Mouse (Mus musculus) forebrain, postnatal 0 days (tissue): ENCODE results near the gene Mmp21. TPM values are rescaled to one million over a fixed set of nuclear protein-coding genes. Genes with fewer than 3 reads are reported as not detected.
A peak's percentile ranks its signal among the peaks of the same experiment; 100 is the strongest.

Source experiments
- ATAC-seq: fragments of 200-750 bp; cut with Nextera tagmentation; 2 replicates; pipeline ENCODE4 v1.8.0; 2017; ENCODE audit warnings: mild to moderate bottlenecking, moderate library complexity
- DNase-seq: peaks from one replicate; pipeline ENCODE4 v3.0.0-alpha.2; 2015
- H3K27ac ChIP-seq: fragments of 300-500 bp; sonication (generic); 2 replicates; pipeline ENCODE4 v1.5.1; 2014; ENCODE audit warnings: low read depth, mild to moderate bottlenecking, antibody characterized with exemption, low read length, moderate library complexity, mixed read lengths
- H3K27me3 ChIP-seq: fragments of 300-500 bp; sonication (generic); 2 replicates; pipeline ENCODE4 v1.6.1; 2014; ENCODE audit warnings: mild to moderate bottlenecking, low read length, mixed read lengths; ENCODE audit not compliant: insufficient read depth
- H3K36me3 ChIP-seq: fragments of 300-500 bp; sonication (generic); 2 replicates; pipeline ENCODE4 v1.6.1; 2014; ENCODE audit warnings: mild to moderate bottlenecking, moderate library complexity; ENCODE audit not compliant: insufficient read depth
- H3K4me1 ChIP-seq: fragments of 300-500 bp; sonication (generic); 2 replicates; pipeline ENCODE4 v1.6.1; 2014; ENCODE audit warnings: antibody characterized with exemption; ENCODE audit not compliant: insufficient read depth
- H3K4me2 ChIP-seq: fragments of 300-500 bp; sonication (generic); 2 replicates; pipeline ENCODE4 v1.6.1; 2014; ENCODE audit warnings: low read depth, mild to moderate bottlenecking, moderate library complexity
- H3K4me3 ChIP-seq: fragments of 300-500 bp; sonication (generic); 2 replicates; pipeline ENCODE4 v1.5.1; 2014; ENCODE audit warnings: low read depth, low read length, mixed read lengths
- H3K9ac ChIP-seq: fragments of 300-500 bp; sonication (generic); 2 replicates; pipeline ENCODE4 v1.6.1; 2014; ENCODE audit warnings: mild to moderate bottlenecking
- H3K9me3 ChIP-seq: fragments of 300-500 bp; sonication (generic); 2 replicates; pipeline ENCODE4 v1.6.1; 2016; ENCODE audit warnings: low read length
- CTCF ChIP-seq: sonication (generic); IDR thresholded peaks from 2 replicates; pipeline ENCODE4 v1.5.1; 2016; ENCODE audit warnings: antibody characterized with exemption, control low read depth, low read depth
- WGBS: fragments of 180-500 bp; shearing (Covaris S2); extraction: QIAGEN DNeasy Blood & Tissue Kit; methylation state at CpG from one replicate; pipeline ENCODE4 v1.1.7; 2014; 5-methylcytosine and 5-hydroxymethylcytosine counted together
- polyA plus RNA-seq: library from polyadenylated mRNA; unstranded; fragments of >200 nt; fragmentation: Nextera tagmentation; extraction: Ambion mirVana; gene quantifications from 2 replicates; pipeline ENCODE4 v1.2.1, GENCODE M21; 2015
- total RNA-seq: library from RNA; depleted of rRNA; stranded (reverse); fragments of >200 nt; gene quantifications from 2 replicates; pipeline ENCODE4 v1.2.3, GENCODE M21; 2014; rRNA removed

The Mmp21 gene
- total and polyA plus RNA-seq, 2 experiments from 2014 or later = not detected

GRCm38 (mm10) chr7:133636738-133637352 lies 43.0 kb downstream of the Mmp21 start:
- Histone ChIP-seq H3K9me3 (no peaks in the 10 kb centered on the region), H3K4me2 (peak overlapping the region; percentile 81), H3K4me3 (peak overlapping the region; percentile 86), H3K27ac (peak overlapping the region; percentile 85), H3K9ac (peak overlapping the region; percentile 86), H3K36me3 (peaks cover 14% of the 10 kb centered on the region), H3K27me3 (no peaks in the 10 kb centered on the region), H3K4me1 (no peaks in the 10 kb centered on the region)
- TF ChIP-seq CTCF = peak; percentile 86
- ATAC-seq (peak; percentile 32; the same call in 1 of the 2 replicates), DNase-seq (peak; percentile 94)
- WGBS = 2% methylated on average over 21 of the region's 21 CpGs

- no peak for TF ChIP-seq CTCF
- no peak overlapping the region for H3K9ac ChIP-seq
- H3K36me3 ChIP-seq = peaks cover 2% of the 10 kb centered on the region; the same call in 1 of the 2 replicates
- H3K9me3 ChIP-seq = no peaks in the 10 kb centered on the region
- ATAC-seq = no peak
- H3K27ac ChIP-seq = no peak overlapping the region
- no peaks in the 10 kb centered on the region for H3K27me3 ChIP-seq
- H3K4me1 ChIP-seq = no peaks in the 10 kb centered on the region
- no peak for DNase-seq
- 59% methylated on average over 10 of the region's 12 CpGs for WGBS
- H3K4me2 ChIP-seq = no peak overlapping the region
- H3K4me3 ChIP-seq = no peak overlapping the region
Observed at GRCm38 (mm10) chr7:133634932-133635650, 44.8 kb downstream of the Mmp21 start.

DNA sequence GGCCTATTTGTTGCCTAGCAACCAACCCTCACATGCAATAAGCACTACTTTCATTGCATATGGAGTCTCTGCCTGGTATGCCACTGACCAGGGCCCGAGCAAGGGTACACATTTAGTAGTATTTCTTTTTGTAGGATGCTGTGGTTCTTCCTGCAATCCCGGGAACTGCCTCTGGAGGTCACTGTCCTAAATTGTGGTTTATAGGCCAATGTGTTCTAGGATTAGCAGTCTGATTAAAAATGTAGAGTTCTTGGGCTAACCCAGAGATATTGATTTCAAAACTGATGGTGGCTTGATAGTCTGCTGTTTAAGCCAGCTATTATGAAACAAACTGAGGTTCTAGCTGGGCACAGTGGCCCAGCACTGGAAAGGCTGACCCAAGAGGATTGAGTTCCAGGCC lies 47.4 kb downstream of the Mmp21 start:
- no peak overlapping the region for H3K4me3 ChIP-seq
- peak; percentile 66 for TF ChIP-seq CTCF
- 22% methylated on average over 2 of the region's 2 CpGs for WGBS
- H3K27me3 ChIP-seq = no peaks in the 10 kb centered on the region
- DNase-seq = peak; percentile 61
- no peak overlapping the region for H3K27ac ChIP-seq
- ATAC-seq = no peak
- no peak overlapping the region for H3K4me2 ChIP-seq
- no peaks in the 10 kb centered on the region for H3K36me3 ChIP-seq
- 0 out of 2 replicates have a peak, but pooled peaks cover 5% of the 10 kb centered on the region for H3K4me1 ChIP-seq
- no peaks in the 10 kb centered on the region for H3K9me3 ChIP-seq
- H3K9ac ChIP-seq = no peak overlapping the region

GRCm38 (mm10) chr7:133630821-133631220 lies 49.0 kb downstream of the Mmp21 start:
- Histone ChIP-seq H3K4me1 (0 out of 2 replicates have a peak, but pooled peaks cover 8% of the 10 kb centered on the region), H3K4me3 (no peak overlapping the region), H3K27me3 (no peaks in the 10 kb centered on the region), H3K36me3 (no peaks in the 10 kb centered on the region), H3K9me3 (no peaks in the 10 kb centered on the region), H3K27ac (no peak overlapping the region), H3K9ac (no peak overlapping the region), H3K4me2 (no peak overlapping the region)
- 75% methylated on average over 5 of the region's 5 CpGs for WGBS
- no peak for DNase-seq
- no peak for ATAC-seq
- TF ChIP-seq CTCF = no peak

GRCm38 (mm10) chr7:133627184-133627936 lies 52.5 kb downstream of the Mmp21 start:
- peak; percentile 53; the same call in 1 of the 2 replicates for ATAC-seq
- H3K4me3 ChIP-seq = no peak overlapping the region
- no peak for TF ChIP-seq CTCF
- no peak overlapping the region for H3K4me2 ChIP-seq
- WGBS = 39% methylated on average over 14 of the region's 14 CpGs
- H3K4me1 ChIP-seq = 0 out of 2 replicates have a peak, but pooled peaks cover 8% of the 10 kb centered on the region
- H3K27ac ChIP-seq = no peak overlapping the region
- H3K36me3 ChIP-seq = no peaks in the 10 kb centered on the region
- no peaks in the 10 kb centered on the region for H3K9me3 ChIP-seq
- no peak overlapping the region for H3K9ac ChIP-seq
- DNase-seq = peak; percentile 73
- H3K27me3 ChIP-seq = no peaks in the 10 kb centered on the region

Other genes starting within 250 kb of the Mmp21 start
- not detected in 2 replicates for gene Tex36, start 77.9 kb downstream of the Mmp21 start, total RNA-seq
- 0.15 and 0.16 TPM in 2 replicates for gene Tex36, start 77.9 kb downstream of the Mmp21 start, polyA plus RNA-seq
- 27.8 and 29.5 TPM in 2 replicates for gene Edrf1, start 42.5 kb downstream of the Mmp21 start, total RNA-seq
- 5.8 and 10.5 TPM in 2 replicates for gene Edrf1, start 42.5 kb downstream of the Mmp21 start, polyA plus RNA-seq
- gene Bccip, start 29.3 kb upstream of the Mmp21 start, total RNA-seq = 31.8 and 40.7 TPM in 2 replicates
- 100.0 and 102 TPM in 2 replicates for gene Bccip, start 29.3 kb upstream of the Mmp21 start, polyA plus RNA-seq
- gene Uros, start 30.0 kb upstream of the Mmp21 start, total RNA-seq = 35.7 and 38.2 TPM in 2 replicates
- gene Uros, start 30.0 kb upstream of the Mmp21 start, polyA plus RNA-seq = 38.7 and 42.0 TPM in 2 replicates
- 4.5 and 5.1 TPM in 2 replicates for gene Fank1, start 96.8 kb upstream of the Mmp21 start, total RNA-seq
- gene Fank1, start 96.8 kb upstream of the Mmp21 start, polyA plus RNA-seq = 5.2 and 9.0 TPM in 2 replicates
- 38.2 and 47.5 TPM in 2 replicates for gene Dhx32, start 102.7 kb upstream of the Mmp21 start, total RNA-seq
- 43.7 and 53.2 TPM in 2 replicates for gene Dhx32, start 102.7 kb upstream of the Mmp21 start, polyA plus RNA-seq